Mouse (Mus musculus) hematopoietic stem cell, adult 5-6 weeks (primary cell): ENCODE data around the gene Pgp. TPM values are rescaled to one million over a fixed set of nuclear protein-coding genes. Genes with fewer than 3 reads are reported as not detected.
"Not testable (repeated sequence)": the region's sequence is repeated elsewhere in the genome, so short reads cannot be mapped to it uniquely, and the experiment has no call there.

Experiments used
- ATAC-seq, 2 experiments: fragments of 125-278 bp in 1 of 2; replicated peaks in 1 of 2; 2 replicates each; pipeline ENCODE4 v1.8.0; 2016 to 2017; ENCODE audit warnings: inconsistent platforms in 2 of 2, mild to moderate bottlenecking in 2 of 2, moderate number of reproducible peaks in 2 of 2, low read depth in 1 of 2, moderate TSS enrichment in 1 of 2; ENCODE audit not compliant: low FRiP score in 2 of 2, poor library complexity in 2 of 2, severe bottlenecking in 2 of 2, insufficient read depth in 1 of 2, low TSS enrichment in 1 of 2
- total RNA-seq: library from RNA; stranded (forward); fragments of 172-1452, 232-1000 nt; gene quantifications from 2 replicates; pipeline ENCODE4 v1.2.3, GENCODE M21; 2017

Gene Pgp
- total RNA-seq, 1 experiment from 2014 or later = 12.9 TPM

DNA sequence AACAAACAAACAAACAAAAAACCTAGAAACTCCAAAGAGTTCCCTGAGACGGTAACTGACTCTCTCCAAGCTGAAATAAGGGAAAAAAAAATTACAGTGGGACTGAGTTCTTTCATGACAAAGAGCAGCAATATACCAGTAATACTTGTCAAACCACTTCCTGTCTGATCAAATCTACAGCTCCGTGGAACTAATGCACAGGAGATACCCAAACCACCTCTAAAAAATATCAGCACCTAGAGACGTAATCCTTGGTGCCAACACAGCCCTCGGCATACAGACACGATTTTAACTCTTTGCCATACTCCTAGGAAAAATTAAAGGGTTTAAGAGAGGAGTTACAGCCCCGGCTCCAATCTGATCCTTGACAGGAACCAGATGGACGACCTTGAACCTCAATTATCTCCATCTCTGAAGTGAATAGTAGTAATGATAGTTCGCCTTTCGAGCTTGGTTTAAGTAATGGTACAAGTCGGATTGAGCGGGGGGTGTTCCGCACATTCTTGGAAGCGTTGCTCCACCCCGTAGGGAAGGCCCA lies 15.9 kb upstream of the Pgp start:
- ATAC-seq = peak; percentile 1; a peak in 1 of 4 replicates

DNA sequence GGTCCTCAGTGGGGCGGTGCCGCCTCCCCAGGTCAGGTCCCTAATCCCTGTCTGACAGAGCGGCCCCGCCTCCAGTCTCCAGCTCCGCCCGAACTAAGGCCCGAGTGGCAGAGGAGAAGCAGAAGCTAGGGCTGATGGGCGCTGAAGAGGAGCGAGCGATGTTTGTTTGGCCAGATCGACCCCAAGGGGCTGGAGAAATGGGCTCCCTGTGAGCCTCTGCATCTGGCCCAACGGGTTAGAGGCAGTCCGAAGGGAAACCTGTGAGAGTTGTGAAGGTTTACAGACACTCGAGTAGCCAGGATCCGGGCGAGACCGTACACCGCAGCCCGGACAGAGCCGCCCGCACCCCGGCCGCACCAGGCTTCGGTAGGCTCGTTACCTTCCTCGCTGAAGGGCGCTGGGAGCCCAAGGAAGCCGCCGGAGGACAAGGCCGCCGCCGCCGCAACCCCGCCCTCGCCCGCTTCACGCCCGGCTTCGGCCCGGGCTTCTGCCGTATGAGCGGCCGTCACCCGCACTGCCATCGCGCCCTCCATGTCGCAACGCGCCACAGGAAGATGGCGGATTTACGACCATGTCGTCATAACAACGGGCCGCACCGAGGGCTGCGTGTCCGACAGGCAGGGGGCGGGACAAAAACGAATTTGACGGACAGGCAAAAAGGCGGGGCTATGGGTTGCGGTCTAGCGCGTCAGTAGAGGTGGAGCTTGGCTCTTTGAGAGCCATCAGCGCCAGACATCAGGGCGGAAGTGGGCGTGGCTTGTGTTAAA lies 15.3 kb upstream of the Pgp start:
- ATAC-seq = peak; percentile 92 to 95

DNA sequence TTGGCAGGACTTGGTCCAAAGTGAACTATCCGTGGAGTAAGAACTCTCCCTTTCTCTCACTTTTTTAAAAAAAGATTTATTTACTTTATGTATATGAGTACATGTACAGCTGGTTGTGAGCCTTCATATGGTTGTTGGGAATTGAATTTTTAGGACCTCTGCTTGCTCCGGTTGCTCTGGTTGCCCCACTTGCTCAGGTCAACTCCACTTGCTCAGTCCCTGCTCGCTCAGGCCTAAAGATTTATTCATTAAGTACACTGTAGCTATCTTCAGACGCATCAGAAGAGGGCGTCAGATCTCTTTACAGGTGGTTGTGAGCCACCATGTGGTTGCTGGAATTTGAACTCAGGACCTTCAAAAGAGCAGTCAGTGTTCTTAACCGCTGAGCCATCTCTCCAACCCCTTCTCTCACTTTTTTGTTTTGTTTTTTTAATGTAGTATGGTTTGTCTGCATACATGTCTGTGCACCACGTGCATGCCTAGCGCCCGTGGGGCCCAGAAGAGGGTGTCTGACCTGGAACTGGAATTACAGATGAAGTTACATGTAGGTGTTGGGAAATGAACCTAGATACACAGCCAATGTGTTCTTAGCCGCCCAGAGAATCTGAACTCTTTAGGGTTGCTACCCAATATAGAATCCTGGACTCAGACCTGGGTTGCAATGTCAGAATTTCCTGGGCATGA lies 14.5 kb upstream of the Pgp start:
- not testable (repeated sequence) for ATAC-seq

DNA sequence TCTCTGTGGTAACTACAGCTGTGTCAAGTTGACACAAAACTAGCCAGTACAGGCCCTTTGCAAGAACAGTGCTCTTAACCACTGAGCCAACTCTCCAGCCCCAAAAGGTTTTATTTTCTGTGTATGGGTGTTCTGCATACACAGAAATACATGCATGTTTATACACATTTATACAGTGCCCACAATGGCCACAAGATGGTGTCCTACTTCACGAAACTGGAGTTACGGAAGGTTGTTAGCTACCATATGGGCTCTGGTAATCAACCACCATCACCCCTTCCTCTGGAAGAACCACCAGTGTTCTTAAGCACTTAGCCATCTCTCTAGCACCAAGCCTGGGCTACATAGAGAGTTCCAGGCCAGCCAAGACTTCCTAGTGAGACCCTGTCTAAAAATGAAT lies 8.6 kb upstream of the Pgp start:
- peak; percentile 46 to 58; a peak in 1 of 4 replicates for ATAC-seq

DNA sequence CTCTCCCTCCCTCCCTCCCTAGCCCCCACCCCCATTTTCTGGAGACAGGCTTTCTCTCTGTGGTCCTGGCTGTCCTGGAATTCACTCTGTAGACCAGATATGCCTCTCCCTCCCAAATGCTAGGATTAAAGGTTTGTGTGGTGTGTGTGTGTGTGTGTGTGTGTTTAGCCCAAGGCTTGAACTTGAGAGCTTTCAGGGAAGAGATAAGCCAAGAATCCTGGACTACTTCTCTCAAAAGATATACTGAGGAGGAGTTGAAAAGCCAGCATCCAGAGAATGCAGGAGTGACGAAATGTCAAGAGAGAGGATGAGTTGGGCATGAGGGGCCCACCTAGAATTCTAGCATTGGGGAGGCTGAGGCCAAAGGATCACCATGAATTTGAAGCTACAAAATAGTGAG lies 7.3 kb upstream of the Pgp start:
- ATAC-seq = no peak

- peak; percentile 62 to 89 for ATAC-seq
Observed at GRCm38 (mm10) chr17:24463374-24464133, 6.6 kb upstream of the Pgp start.

- ATAC-seq = no peak
Observed at GRCm38 (mm10) chr17:24468636-24469246, 1.5 kb upstream of the Pgp start.

- no peak for ATAC-seq
Observed at GRCm38 (mm10) chr17:24469336-24469909, 769 bp upstream of the Pgp start.

DNA sequence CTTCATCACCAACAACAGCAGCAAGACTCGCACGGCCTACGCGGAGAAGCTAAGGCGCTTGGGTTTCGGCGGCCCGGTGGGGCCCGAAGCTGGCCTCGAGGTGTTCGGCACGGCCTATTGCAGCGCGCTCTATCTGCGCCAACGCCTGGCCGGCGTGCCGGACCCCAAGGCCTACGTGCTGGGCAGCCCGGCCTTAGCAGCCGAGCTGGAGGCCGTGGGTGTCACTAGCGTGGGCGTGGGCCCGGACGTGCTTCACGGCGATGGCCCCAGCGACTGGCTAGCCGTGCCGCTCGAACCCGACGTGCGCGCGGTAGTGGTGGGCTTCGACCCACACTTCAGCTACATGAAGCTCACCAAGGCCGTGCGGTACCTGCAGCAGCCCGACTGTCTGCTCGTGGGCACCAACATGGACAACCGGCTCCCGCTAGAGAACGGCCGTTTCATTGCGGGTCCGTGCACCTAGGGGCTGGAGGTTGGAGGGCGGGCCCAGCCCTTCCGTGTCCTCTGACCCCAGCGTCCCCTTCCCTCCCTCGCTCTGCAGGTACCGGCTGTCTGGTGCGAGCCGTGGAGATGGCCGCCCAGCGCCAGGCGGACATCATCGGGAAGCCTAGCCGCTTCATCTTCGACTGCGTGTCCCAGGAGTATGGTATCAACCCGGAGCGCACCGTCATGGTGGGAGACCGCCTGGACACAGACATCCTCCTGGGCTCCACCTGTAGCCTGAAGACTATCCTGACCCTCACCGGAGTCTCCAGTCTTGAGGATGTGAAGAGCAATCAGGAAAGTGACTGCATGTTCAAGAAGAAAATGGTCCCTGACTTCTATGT lies 722 bp downstream of the Pgp start:
- no peak for ATAC-seq

DNA sequence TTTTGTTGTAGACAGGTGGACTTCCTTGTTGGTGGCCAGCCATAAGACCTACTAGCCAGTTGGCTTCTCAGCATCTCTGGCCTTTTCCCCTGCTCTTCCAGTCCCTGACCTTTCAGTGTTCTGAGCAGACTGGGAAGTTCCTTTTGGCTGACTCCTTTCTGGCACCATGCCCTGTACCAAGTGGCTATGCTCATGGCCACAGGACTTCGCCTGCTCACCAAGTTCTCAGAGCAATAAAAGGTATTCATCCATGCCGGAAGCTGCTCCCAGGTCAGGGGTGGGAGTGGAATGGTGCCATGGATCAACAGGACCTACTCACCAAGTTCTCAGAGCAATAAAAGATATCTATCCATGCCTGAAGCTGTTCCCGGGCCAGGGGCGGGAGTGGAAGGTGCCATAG lies 2.3 kb downstream of the Pgp start:
- ATAC-seq = no peak

- ATAC-seq = no peak
Observed at GRCm38 (mm10) chr17:24473612-24474275, 3.6 kb downstream of the Pgp start, which contains the start of gene Bricd5. Gene Bricd5, plus strand, starts transcription at chr17:24473884.

GRCm38 (mm10) chr17:24474557-24474956 lies 4.4 kb downstream of the Pgp start:
- no peak for ATAC-seq

GRCm38 (mm10) chr17:24475586-24475985 lies 5.4 kb downstream of the Pgp start:
- no peak for ATAC-seq

GRCm38 (mm10) chr17:24476022-24476776 lies 6.0 kb downstream of the Pgp start:
- no peak for ATAC-seq
